Mouse (Mus musculus) C2C12 (cell line): ENCODE results near the gene Eif2b1. TPM values are rescaled to one million over a fixed set of nuclear protein-coding genes. Genes with fewer than 3 reads are reported as not detected.

Experiments
- H3K27me3 ChIP-seq: one replicate; pipeline ENCODE4 v1.6.1; 2011; ENCODE audit not compliant: control insufficient read depth, insufficient read depth, insufficient read length
- H3K36me3 ChIP-seq: one replicate; pipeline ENCODE4 v1.6.1; 2011; ENCODE audit not compliant: control insufficient read depth, insufficient read depth
- H3K4me3 ChIP-seq: one replicate; pipeline ENCODE4 v1.5.1; 2011; ENCODE audit warnings: mild to moderate bottlenecking, control low read depth; ENCODE audit not compliant: poor library complexity, insufficient read depth, severe bottlenecking
- H3K79me2 ChIP-seq: one replicate; pipeline ENCODE4 v1.6.1; 2011; ENCODE audit not compliant: control insufficient read depth, insufficient read depth
- H3K79me3 ChIP-seq: one replicate; pipeline ENCODE4 v1.6.1; 2011; ENCODE audit warnings: low read depth, control low read depth
- H3ac ChIP-seq: one replicate; pipeline ENCODE3; 2011; ENCODE audit warnings: low read depth; ENCODE audit not compliant: control insufficient read depth, insufficient read length
- CEBPB ChIP-seq: IDR thresholded peaks from one replicate; pipeline ENCODE4 v1.6.1; 2011; ENCODE audit warnings: low read depth, mild to moderate bottlenecking, control low read depth, moderate library complexity
- CTCF ChIP-seq: IDR thresholded peaks from one replicate; pipeline ENCODE4 v1.5.1; 2011; ENCODE audit not compliant: control insufficient read depth, insufficient read depth, insufficient read length
- FOSL1 ChIP-seq: IDR thresholded peaks from one replicate; pipeline ENCODE4 v1.8.0; 2011; ENCODE audit warnings: mild to moderate bottlenecking, low read length; ENCODE audit not compliant: poor library complexity, insufficient read depth, severe bottlenecking
- MAX ChIP-seq: IDR thresholded peaks from one replicate; pipeline ENCODE4 v1.6.1; 2011; ENCODE audit warnings: mild to moderate bottlenecking, control low read depth
- MYOD1 ChIP-seq: IDR thresholded peaks from one replicate; pipeline ENCODE4 v1.6.1; 2011; ENCODE audit warnings: low read depth; ENCODE audit not compliant: control insufficient read depth, insufficient read length
- MYOG ChIP-seq: IDR thresholded peaks from one replicate; pipeline ENCODE4 v1.6.1; 2011; ENCODE audit not compliant: control insufficient read depth, insufficient read length; ENCODE audit errors: extremely low read depth
- USF1 ChIP-seq: IDR thresholded peaks from one replicate; pipeline ENCODE4 v1.6.1; 2011; ENCODE audit warnings: low read depth, mild to moderate bottlenecking, control low read depth, moderate library complexity
- polyA plus RNA-seq: library from polyadenylated mRNA; unstranded; fragments of >200 nt; fragmentation: generic; extraction: Trizol; gene quantifications from one replicate; pipeline ENCODE4 v1.2.1, GENCODE M21; 2012; ENCODE audit warnings: missing spikeins

Eif2b1 gene
- polyA plus RNA-seq, 1 experiment: 43.0 TPM

GRCm38 (mm10) chr5:124592768-124593167 is 13.8 kb upstream of the Eif2b1 start:
- Histone ChIP-seq H3K79me3 (no peaks in the 10 kb centered on the region), H3K36me3 (peaks cover 37% of the 10 kb centered on the region), H3K4me3 (no peak overlapping the region), H3K79me2 (no peaks in the 10 kb centered on the region), H3K27me3 (no peaks in the 10 kb centered on the region), H3ac (no peak overlapping the region)
- TF ChIP-seq MYOD1 (no peak), USF1 (no peak), FOSL1 (no peak), CEBPB (no peak), MYOG (no peak), CTCF (no peak), MAX (no peak)

DNA sequence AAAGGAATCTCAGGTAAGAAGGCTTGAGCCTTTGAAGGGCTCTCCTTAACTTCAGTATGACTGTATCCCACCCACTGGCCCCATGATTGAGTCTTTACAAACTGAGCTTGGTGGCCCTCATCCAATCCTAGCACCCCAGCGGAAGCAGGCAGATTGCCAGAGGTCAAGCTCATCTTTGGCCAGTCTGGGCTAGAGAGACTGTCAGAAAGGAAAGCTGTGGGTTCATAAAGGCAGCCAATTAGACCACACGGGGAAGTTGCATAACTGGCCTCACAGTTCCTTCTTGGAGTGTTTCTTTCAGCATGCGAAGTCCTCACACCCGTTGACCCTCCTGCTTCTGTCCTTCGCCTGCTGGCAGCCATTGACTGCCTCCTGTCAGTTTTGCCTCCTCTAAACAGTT is 3.6 kb upstream of the Eif2b1 start:
- TF ChIP-seq USF1: no peak
- TF ChIP-seq CEBPB: no peak
- TF ChIP-seq MAX: no peak
- TF ChIP-seq FOSL1: no peak
- no peak for TF ChIP-seq MYOG
- no peak for TF ChIP-seq MYOD1
- TF ChIP-seq CTCF: no peak
- Histone ChIP-seq H3K27me3 (no peaks in the 10 kb centered on the region), H3K36me3 (peaks cover 29% of the 10 kb centered on the region), H3K79me2 (peaks cover 39% of the 10 kb centered on the region), H3K4me3 (no peak overlapping the region), H3K79me3 (peaks cover 24% of the 10 kb centered on the region), H3ac (no peak overlapping the region)

DNA sequence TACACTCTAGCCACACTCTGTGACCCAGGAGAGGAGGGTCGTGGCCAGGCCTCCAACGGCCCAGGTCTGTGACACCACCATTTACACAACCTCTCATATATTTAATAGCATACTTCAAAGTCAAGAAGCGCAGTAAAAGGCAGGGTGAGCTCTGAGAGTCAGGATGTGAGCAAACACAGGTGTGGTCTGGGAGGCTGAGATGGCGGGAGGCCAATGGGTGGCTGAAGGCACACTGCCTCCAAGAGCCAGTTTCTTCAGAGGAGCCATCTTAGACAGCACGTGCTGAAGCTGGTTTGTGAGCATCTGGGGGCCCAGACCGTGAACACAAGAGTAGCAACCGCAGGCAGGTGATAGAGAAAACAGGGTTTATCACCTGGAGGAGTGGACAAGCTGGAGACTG is 3.5 kb downstream of the Eif2b1 start:
- peaks cover 20% of the 10 kb centered on the region for H3K79me3 ChIP-seq

DNA sequence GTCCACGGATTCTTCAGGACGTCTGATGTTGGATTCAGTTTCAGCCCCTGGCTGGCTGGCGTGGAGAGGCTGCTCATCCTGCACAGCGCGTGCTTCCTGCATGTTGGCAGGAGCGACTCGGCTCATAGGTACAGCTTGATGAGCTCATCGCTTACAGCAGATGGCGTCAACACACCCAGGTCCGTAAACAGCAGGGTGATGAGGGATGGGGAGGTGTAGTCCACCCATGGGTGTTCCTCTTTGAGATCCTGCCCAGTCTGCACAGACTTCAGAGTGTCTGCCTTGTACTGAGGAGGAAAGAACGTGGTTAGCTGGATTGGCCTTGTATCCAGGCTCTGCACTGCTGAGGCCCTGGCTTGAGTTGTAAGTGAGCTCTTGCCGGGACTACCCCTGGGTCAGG is 7.9 kb downstream of the Eif2b1 start:
- TF ChIP-seq MYOG: no peak
- Histone ChIP-seq H3K79me3 (no peaks in the 10 kb centered on the region), H3K79me2 (peaks cover 6% of the 10 kb centered on the region), H3ac (no peak overlapping the region), H3K4me3 (no peak overlapping the region), H3K36me3 (peaks cover 92% of the 10 kb centered on the region), H3K27me3 (no peaks in the 10 kb centered on the region)

More for the DNA sequence above, 3.5 kb downstream of the Eif2b1 start:
- Histone ChIP-seq H3K36me3 (peaks cover 60% of the 10 kb centered on the region), H3K27me3 (no peaks in the 10 kb centered on the region), H3ac (no peak overlapping the region), H3K79me2 (peaks cover 37% of the 10 kb centered on the region), H3K4me3 (no peak overlapping the region)
- TF ChIP-seq MYOD1: no peak
- TF ChIP-seq CTCF: no peak
- TF ChIP-seq MAX: no peak
- TF ChIP-seq USF1: no peak
- no peak for TF ChIP-seq CEBPB
- no peak for TF ChIP-seq FOSL1
- no peak for TF ChIP-seq MYOG

- H3K27me3 ChIP-seq: no peaks in the 10 kb centered on the region
- H3K36me3 ChIP-seq: peaks cover 29% of the 10 kb centered on the region
- no peak overlapping the region for H3K4me3 ChIP-seq
- H3ac ChIP-seq: no peak overlapping the region
- TF ChIP-seq CEBPB (no peak), FOSL1 (no peak), CTCF (no peak), MYOG (no peak), USF1 (no peak), MAX (no peak), MYOD1 (no peak)
- no peaks in the 10 kb centered on the region for H3K79me3 ChIP-seq
- H3K79me2 ChIP-seq: peaks cover 15% of the 10 kb centered on the region
Observed at GRCm38 (mm10) chr5:124555145-124555544, 23.8 kb downstream of the Eif2b1 start.

DNA sequence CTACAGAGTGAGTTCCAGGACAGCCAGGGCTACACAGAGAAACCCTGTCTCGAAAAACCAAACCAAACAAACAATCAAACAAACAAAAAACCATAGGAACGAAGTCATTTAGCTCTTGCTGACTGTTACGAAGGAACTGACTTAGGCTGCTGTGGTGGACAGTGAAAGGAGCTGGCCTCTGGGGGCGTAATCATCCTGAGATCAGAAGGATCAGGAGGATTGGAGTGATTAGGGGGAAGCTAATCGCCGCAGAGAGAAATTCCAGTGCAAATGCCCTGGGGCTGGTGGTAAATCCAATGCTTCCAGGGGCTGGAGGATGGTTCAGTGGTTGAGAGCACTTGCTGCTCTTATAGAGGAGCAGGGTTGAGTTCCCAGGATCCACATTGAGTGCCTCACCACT is 25.3 kb downstream of the Eif2b1 start:
- H3ac ChIP-seq: no peak overlapping the region
- peaks cover 29% of the 10 kb centered on the region for H3K36me3 ChIP-seq
- TF ChIP-seq MAX (no peak), MYOG (no peak), CTCF (no peak), FOSL1 (no peak), CEBPB (no peak), USF1 (no peak), MYOD1 (no peak)
- H3K79me3 ChIP-seq: peaks cover 2% of the 10 kb centered on the region
- peaks cover 18% of the 10 kb centered on the region for H3K79me2 ChIP-seq
- H3K4me3 ChIP-seq: peak overlapping the region; percentile 82
- H3K27me3 ChIP-seq: no peaks in the 10 kb centered on the region
